Mouse (Mus musculus) embryonic fibroblast, embryonic 13.5 days (primary cell): ENCODE measurements around the gene Stk16.

Experiments
- CTCF ChIP-seq: IDR thresholded peaks from 2 replicates; pipeline ENCODE4 v1.5.1; 2011; ENCODE audit warnings: mild to moderate bottlenecking, control low read depth, low read length, moderate library complexity, borderline replicate concordance; ENCODE audit not compliant: insufficient read depth
- POLR2A ChIP-seq: IDR thresholded peaks from 2 replicates; pipeline ENCODE4 v1.6.1; 2011; ENCODE audit warnings: low read depth, mild to moderate bottlenecking, control low read depth, low read length, moderate library complexity

GRCm38 (mm10) chr1:75168472-75169464 is 41.9 kb upstream of the Stk16 start, which contains the start of gene Zfand2b:
- TF ChIP-seq CTCF (no peak), POLR2A (peak; percentile 86)
